Mouse (Mus musculus) R1 (cell line): ENCODE measurements around the gene Igsf21.

Source experiments
- DNase-seq: peaks from one replicate; pipeline ENCODE4 v3.0.0-alpha.2; 2018; ENCODE audit warnings: low read depth, low spot score

Igsf21 gene

DNA sequence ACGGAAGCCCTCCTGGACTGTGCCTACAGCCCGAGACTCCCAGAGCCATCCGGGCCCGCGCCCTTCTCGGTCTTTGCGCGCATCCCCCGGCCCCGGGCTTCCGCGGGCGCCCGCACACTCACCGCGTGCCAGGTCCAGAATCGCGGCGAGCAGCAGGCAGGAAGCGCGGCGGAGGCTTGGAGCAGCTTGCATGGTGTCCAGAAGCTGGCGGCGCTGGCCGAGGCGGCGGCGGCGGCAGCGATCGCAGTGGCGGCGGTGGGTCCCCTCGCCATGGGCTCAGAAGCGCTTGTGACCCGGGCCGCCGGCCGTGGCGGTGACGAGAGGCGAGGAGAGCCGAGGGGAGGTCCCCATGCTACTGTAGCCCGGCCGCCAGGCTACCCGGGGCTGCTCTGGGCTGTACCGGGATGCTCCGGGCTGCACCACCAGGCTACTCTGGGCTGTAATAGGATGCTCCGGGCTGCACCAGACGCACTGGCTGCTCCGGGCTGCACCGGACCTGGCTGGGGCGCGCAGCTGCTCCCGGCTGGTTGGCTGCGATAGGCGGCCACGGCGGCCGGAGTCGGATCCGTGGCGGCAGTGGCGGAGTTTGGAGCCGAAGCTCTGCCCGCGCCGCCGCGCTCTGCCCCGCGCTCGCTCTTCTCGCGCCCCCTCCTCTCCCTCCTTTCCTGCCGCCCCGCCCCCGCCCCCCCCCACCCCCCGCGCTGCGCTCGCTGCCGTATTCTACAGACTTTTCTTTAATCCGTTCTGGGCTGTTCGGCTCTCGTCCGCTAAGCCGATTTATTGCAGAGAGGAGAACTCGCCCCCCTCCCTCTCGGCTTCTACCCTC lies at the start of gene Igsf21:
TSS of gene Igsf21 (minus strand) at position 605 of the 826 bp plus-strand sequence.
- DNase-seq, result peak; percentile 52

DNA sequence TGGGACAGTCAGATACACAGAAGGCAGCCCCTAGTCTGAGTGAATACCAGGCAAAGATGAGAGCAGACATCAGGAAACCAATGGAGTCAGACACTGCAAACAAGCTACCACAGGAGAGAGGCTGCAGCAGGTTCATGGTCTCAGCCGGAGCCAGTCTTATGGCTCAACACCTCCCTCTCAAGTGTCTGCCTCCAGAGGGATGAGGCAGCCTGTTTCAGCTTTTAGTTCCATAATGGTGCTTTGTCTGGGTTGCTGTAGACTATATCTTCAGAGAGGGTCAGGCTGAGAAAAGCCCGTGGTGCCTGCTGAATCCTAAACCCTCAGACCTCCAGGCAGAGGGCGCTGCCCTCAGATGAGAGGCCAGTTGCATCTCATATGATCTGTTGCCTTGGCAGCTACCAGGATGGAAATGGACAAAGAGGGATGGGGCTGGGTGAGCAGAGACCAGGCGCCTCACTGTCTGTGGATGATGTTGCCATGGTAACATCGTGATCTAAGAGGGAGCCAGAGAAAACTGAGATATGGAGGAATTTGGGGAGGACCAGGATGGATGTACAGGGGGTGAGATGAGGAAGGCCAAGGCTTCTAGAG lies 39.2 kb upstream of the Igsf21 start:
- peak; percentile 14 for DNase-seq

DNA sequence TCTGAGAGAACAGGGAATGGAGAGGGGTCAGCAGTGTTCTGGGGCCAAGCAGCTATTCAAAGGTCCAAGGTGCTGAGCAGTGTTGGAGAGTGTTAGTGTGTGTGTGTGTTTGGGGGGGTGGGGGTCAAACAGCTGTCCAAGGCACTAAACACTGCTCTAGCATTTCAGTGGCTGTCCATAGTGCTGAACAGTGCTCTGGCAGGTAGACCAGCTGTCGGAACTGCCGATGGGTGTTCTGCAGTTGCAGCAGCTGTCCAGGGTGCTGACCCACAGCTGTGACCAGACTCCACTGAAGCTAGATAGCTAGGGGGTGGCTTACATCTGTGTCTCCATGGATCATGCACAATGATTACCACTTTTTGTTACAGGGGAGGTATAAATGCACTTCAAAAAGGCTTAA lies 36.8 kb upstream of the Igsf21 start:
- DNase-seq, result peak; percentile 81

DNA sequence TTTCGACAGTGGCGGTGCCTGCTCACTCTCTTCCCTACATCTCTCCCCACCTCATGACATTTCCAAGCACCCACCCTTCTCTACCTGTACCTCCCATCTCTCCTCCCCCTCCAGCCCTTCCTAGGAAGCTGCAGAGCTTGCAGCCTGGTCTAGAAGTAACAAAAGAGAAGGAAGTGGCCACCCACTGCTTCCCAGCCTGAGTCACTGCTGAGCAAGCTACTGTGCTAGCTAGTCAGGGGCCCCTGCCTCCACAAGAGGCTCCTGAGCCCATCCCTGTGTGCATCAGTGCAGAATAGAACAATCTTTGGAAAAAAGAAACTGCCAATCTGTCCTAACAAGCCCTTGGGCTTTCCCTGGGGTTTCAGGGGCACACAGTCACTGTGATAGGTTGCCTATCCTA lies 31.7 kb upstream of the Igsf21 start:
- no peak for DNase-seq

DNA sequence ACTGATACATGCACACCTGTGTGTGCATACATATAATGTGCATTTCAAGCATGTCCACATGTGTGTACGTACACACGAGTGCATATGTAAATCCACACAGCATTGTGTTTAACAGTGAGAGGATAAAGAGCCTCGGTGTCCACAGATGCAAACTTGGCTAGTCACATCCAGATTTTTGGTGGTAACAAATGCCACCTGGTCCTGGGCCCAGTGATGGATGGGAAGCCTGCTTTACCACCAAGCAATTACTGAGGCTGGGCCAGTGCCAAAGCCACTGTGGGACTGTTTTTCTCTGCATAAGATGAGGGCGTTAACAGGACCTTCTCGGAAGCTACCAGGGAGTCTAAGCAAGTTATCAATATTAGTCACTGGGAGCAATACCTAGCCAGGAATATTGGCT lies 25.3 kb upstream of the Igsf21 start:
- no peak for DNase-seq

DNA sequence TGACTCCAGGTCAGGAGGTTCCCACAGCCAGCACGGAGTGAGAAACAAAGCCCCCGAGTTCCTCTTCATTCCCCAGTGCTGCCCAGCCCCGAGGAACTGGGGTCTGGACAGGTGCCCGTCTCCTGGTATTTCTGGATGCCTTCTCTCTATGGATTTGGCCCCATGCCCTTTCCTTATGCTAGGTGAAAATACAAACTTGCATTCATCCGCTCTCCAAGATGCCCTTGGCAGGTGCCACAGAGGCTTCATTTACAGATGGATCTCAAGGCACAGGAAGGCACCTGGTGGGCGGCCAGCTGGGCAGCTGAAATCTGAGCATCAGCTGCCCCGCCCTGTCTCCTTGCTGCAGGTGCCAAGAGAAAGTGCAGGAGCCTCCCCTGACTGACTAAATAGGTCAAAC lies 23.9 kb upstream of the Igsf21 start:
- DNase-seq, result no peak

DNA sequence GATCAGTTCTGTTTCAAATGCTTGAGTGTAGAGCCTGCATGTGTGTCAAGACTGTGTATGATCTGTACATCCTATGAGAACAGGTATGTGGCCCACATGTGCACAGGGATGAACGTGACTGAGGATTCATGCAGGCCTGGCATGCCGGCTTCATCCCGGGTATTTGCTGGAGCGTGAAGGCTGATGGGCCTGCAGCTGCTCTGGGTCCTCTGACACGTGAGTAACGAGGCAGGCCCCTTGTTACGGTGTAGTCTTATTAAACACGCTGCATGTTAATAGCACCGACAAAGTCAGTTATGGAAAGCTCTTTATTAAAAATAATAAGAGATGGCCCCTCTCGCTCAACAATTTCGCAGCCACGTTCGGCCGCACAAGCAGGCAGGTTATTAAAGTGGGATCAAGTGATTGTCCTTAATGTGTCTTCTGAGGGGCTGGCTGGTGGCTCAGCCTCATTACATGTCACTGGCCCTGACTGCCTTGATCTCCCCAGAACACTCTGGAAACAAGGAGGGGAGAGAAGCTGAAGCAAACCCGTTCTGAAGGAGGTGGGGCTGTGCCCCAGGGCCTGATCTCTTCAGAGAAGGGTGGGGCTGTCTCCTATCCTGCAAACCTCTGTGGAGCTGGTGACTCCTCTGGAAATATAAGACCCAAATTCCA lies 22.7 kb upstream of the Igsf21 start:
- DNase-seq, result no peak

DNA sequence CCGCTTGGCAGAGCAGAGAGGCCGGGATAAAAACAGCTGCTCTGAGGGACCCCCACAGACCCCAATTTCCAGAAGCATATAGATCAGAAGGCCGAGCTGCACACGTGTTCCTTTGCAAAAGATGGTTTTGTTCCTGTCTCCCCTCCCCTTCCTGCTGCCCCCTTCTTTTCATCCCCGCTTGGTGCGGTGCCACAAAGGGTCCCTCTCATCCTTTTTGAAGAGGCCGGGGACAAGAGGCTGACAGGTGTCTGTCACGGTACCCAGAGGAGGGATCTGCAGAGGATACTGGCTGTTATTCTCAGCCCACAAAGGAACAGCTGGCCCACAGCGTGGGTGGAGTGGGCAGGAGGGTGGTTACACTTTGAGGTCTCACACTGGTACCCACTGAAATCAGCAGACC lies 21.3 kb upstream of the Igsf21 start:
- DNase-seq, result no peak

DNA sequence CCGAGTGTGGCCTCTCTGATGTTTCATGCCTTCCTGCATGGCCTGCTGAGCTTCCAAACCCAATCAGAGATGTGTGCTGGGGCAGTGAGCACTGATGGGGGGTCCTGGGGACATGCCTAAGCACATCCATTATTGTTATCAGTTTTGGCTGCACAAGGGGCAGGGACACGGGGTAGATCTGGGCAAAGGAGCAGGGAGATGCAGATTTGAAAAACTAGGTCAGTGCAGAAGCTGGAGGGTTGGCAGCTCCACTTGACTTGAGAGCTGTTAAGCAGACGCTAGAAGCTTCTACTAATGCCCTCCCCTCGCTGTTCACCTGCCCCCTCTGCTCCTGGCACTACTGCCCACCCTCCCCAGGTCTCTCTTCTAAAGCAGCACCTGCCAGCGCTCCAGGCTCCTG lies 20.5 kb upstream of the Igsf21 start:
- DNase-seq, result no peak

DNA sequence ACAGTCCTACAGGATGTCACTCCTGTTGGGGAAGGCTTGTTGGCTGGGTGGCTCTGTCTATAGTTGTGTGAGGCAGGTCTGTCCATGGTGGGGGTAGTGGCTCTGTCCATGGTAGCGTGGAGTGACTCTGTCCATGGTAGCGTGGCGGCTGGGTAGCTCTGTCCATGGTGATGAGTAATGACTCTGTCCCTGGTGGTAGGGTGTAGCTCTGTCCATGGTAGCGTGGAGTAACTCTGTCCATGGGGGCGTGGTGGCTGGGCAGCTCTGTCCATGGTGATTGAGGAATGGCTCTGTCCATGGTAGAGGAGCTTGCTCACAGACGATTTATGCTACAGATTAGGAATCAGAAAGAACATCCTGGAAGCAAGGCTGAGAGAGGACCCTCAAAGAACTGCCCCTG lies 12.4 kb upstream of the Igsf21 start:
- peak; percentile 88 for DNase-seq

DNA sequence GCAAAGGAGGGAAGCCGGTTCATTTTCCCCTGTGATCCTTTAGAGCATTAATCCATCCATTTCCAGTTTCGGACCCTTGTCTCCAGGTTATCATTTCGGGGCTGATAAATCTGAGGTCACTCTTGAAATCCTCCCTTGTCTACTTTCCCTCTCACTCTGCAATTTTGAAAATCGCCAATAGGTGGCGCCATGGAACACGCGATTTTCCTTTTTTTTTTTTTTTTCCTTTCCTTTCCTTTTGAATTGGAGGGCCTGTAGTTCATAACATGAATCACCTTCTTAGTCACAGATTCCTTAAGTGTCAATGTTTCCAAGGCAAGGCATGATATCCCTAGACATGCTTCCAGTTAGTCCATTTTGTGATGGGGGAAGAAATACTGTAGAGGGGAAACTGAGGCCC lies 5.8 kb upstream of the Igsf21 start:
- DNase-seq, result peak; percentile 29

DNA sequence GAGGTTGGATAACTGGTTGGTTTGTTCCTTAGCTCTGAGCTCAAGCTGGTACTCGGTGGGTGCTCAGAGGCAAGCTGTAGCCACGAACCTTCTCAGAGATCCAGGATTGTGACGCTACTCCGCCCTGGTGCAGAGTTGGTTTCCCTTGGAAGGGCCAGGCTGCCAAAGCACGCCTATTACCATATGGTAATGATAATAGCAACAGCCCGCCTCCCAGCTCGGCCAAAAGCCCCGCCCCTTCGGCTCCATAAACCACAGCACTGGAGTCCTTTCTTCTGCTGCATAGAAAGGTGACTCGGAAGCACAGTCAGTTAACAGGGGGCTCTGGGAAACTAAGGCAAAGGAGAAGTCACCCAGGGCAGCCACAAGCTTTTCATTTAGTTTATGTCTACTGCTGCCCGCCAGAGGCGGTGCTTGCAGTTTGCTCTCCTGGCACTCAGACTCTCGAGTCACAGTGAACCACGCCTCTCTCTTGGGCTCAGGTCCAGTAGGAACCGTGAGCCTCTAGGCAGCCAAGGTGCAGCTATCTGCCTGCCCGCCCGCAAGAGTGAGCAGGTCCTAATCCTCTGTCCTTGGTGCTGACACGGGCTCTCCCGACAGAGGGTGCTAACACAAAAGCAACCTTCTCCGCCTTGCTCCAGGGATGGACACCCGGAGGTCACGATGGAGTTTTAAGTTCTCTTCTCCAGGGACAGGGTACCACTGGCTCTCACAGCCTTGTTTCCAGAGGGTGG lies 2.6 kb upstream of the Igsf21 start:
- peak; percentile 92 for DNase-seq

DNA sequence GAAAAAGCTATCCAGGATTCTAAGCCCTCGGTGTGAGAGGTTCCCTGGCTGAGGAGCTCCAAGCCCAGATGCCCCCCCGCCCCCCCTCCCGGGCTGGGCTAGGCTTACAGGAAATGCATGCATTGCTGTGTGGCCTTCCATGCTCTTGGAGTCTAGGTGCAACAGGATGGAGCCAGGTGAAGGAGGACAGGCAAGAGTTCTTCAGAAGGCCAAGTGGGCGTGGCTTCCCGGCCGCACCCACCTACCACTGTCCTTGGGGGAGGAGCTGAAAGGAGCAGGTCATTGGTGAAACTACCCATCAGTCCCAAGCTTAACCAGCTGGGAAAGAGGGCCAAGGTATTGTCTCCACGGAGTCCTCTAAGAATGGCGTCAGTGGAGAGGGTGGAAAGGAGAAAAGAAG lies 1.8 kb upstream of the Igsf21 start:
- peak; percentile 85 for DNase-seq

DNA sequence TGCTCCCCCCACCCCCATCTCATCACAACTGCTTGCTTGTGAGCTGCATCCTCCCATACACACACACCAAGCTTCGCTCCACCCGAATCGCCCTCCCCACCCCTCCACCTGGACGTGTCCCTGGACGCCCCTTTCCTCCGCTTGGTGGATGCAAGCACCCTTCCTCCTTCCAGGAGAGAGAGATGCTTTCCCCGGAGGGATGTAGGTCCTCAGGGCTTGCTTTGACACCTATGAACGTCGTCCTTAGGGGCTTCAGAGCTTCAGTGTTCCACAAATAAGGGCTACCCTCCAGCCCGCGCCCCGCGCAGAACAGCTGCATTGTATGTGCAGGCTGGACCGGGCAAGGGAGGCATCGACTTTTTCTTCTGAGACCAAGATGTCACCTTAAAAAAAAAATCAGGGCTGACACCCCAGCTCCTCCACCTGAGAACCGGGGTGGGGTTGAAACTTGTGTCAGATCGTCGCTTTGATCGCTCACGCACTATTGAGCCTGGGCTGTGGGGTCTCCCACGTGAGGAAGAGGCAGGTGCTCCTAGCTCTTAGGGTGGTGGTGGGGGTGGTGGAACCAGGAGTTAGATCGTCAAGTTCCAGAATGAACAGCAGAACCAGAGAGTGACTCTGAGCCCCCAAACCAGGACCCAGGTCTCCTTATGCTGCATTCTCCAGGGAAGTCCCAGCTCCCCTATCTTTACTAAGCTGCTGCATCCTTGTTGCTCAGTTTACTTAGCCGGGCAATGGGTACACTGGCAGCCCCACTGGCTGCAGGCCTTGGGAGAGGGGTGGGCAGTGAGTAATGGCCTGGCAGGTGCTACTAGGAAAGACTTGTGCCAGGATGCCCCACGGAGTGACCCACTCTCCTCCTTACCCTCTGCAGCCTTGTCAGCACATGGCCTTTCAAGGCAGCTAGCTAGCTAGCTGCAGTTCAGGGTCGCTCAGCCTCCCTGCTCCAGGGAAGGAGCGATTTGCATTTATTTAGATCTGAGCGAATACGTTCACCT lies 721 bp upstream of the Igsf21 start:
- no peak for DNase-seq

DNA sequence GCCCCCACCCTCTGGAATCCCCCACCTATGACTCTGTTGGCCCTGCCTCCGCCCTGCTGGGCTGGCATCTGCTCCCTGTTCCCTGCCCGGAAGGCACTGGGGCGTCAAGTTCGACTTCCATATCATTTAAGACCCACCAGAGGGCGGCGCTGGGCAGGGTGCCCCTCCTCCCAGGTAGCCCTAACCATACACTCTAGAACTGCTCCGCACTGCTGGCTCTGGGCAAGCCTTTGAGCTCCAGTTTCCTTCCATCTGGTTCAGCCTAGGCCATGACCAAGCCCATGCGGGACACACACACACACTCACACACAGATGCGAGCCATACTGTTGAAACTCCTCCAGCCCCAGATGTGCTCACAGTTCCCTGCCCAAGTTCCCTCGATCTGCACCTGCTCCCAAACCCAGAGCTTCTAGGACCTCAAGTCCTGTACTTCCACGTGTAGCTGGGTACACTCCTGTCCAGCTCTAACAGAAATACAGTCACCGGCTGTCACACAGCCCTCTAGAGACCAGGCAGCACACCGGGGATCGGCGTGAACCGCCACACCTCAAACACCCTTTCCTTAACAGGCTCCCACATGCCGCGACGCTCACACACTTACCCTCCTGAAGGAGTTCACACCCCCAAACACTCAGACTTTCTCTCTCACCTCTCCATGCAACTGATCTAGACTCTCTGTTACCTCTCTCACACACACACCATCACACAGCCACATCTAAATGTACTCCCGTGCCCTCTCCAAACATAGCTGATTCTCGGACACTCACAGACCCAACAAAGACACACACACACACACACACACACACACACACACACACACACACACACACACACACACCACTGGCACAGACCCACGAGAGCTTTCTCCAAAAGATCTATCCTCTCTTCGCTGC lies 1.1 kb downstream of the Igsf21 start:
- peak; percentile 55 for DNase-seq

DNA sequence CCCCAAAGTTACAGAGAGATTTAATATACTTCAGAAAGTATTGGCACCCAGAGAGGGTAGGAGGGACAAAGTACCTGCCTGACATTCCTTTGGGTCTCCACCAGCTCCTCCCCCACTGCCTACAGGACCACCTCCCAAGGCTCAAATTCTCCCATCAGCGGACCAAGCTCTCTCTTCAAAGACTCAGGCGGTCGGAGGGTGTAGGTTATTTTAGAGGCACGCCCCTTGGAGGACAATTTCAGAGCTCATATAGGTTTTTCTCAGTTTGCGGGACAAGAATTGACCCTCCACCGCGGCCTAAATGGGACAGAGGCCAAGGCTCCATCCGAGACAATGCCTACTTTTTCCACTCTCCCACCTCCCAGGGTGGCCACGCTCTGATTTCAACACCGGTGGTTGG lies 1.7 kb downstream of the Igsf21 start:
- DNase-seq, result peak; percentile 39

DNA sequence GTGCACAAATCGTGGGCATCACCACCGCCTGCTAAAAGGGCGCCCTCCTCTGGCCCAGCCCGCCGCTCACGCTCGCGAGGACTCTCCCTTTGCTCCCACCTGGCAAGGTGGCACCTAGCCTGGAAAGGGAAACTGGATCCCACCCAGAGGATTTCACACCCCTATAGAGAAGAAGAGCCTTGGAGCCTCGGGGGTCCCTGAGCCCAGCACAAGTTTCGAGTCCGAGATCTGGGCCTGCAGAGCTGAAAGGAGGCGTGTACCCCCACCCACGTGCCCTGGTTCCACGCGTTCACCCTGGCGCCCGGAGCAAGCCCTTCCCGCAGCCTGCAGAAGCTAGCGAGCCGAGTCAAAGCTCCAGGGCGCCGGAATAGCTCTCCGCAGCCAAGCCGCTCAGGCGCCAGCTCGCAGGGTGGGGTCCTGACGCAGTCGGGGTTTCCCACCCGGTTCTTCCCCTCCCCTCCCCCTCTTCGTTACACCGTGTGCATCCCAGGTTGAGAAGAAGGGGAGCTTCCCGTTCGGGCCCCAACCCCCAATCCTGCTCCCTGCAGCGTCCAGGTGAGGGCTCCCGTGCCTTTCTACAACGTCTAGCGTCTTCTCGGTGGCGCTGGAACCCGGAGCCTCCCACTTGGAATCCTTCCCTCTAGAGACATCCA lies 2.3 kb downstream of the Igsf21 start:
- DNase-seq, result no peak

DNA sequence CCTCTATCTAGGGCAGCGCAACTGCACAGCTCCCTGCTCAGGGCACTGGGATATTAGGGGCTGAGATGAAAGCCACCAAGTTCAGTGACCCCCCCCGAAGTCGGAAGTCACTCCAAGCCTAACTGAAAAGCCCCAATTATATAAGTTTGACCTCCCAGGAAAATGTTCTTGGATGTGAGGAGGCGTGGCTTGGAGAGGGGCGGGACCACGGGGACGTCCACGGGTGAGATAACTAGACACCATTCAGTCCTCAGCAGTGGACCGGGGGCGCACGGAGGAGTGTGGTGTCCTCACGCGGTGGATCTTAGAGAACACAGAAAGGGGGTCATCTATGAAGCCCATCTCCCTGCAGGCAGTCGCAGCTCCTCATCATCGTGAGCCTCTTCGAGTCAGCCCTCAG lies 3.4 kb downstream of the Igsf21 start:
- peak; percentile 8 for DNase-seq

DNA sequence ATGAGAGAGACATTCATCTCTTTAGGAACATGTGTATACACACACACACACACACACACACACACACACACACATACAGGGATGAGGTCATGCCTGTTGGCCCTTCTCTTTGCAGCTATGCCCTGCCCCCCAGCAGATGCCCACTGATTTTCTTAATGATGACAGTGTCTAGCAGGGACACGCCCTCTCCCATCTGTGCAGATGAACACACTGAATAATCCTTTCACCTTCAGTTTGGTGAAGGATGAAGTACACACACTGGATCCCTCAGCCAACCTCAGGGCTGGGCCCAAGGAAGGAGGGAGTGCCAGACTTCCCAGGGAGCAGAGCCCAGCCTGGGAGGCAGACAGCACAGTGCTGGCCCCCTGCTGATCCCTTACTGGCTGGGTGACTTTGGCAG lies 4.3 kb downstream of the Igsf21 start:
- peak; percentile 16 for DNase-seq
